Mouse (Mus musculus) forebrain, embryonic 13.5 days (tissue): ENCODE measurements around the gene Akna. TPM values are rescaled to one million over a fixed set of nuclear protein-coding genes. Genes with fewer than 3 reads are reported as not detected.

Experiments
- ATAC-seq: fragments of 200-750 bp; cut with Nextera tagmentation; 2 replicates; pipeline ENCODE4 v1.8.0; 2017
- H3K27ac ChIP-seq: fragments of 300-500 bp; sonication (generic); 2 replicates; pipeline ENCODE4 v1.5.1; 2015; ENCODE audit warnings: inconsistent platforms, mild to moderate bottlenecking, moderate library complexity
- H3K27me3 ChIP-seq: fragments of 300-500 bp; sonication (generic); 2 replicates; pipeline ENCODE4 v1.6.1; 2015; ENCODE audit warnings: mild to moderate bottlenecking, inconsistent platforms
- H3K36me3 ChIP-seq: fragments of 300-500 bp; sonication (generic); 2 replicates; pipeline ENCODE4 v1.6.1; 2015; ENCODE audit warnings: mild to moderate bottlenecking, inconsistent platforms; ENCODE audit not compliant: poor library complexity, severe bottlenecking
- H3K4me1 ChIP-seq: fragments of 300-500 bp; sonication (generic); 2 replicates; pipeline ENCODE4 v1.6.1; 2015; ENCODE audit warnings: inconsistent platforms
- H3K4me2 ChIP-seq: fragments of 300-500 bp; sonication (generic); 2 replicates; pipeline ENCODE4 v1.6.1; 2015; ENCODE audit warnings: inconsistent platforms, mild to moderate bottlenecking, moderate library complexity
- H3K4me3 ChIP-seq: fragments of 300-500 bp; sonication (generic); 2 replicates; pipeline ENCODE4 v1.5.1; 2015; ENCODE audit warnings: mild to moderate bottlenecking, inconsistent platforms
- H3K9ac ChIP-seq: fragments of 300-500 bp; sonication (generic); 2 replicates; pipeline ENCODE4 v1.6.1; 2015; ENCODE audit warnings: mild to moderate bottlenecking, inconsistent platforms
- H3K9me3 ChIP-seq: fragments of 300-500 bp; sonication (generic); replicated peaks from 2 replicates; pipeline ENCODE4 v1.6.1; 2016; ENCODE audit warnings: inconsistent platforms
- WGBS: fragments of 180-500 bp; shearing (Covaris S2); methylation state at CpG from one replicate; pipeline ENCODE4 v1.1.7; 2015; 5-methylcytosine and 5-hydroxymethylcytosine counted together
- polyA plus RNA-seq: library from polyadenylated mRNA; unstranded; fragments of >200 nt; fragmentation: Nextera tagmentation; extraction: Ambion mirVana; gene quantifications from 2 replicates; pipeline ENCODE4 v1.2.1, GENCODE M21; 2015

The Akna gene
- polyA plus RNA-seq, 1 experiment from 2014 or later, result 23.1 TPM

GRCm38 (mm10) chr4:63430357-63430756 lies 27.2 kb upstream of the Akna start:
- Histone ChIP-seq H3K9ac (no peak overlapping the region), H3K4me1 (no peaks in the 10 kb centered on the region), H3K4me2 (no peak overlapping the region), H3K4me3 (no peak overlapping the region), H3K9me3 (no peaks in the 10 kb centered on the region), H3K27me3 (no peaks in the 10 kb centered on the region), H3K36me3 (peaks cover 17% of the 10 kb centered on the region), H3K27ac (no peak overlapping the region)
- no peak for ATAC-seq
- 51% methylated on average over 3 of the region's 3 CpGs for WGBS

GRCm38 (mm10) chr4:63426308-63426707 lies 23.2 kb upstream of the Akna start:
- Histone ChIP-seq H3K4me2 (no peak overlapping the region), H3K9me3 (no peaks in the 10 kb centered on the region), H3K27me3 (no peaks in the 10 kb centered on the region), H3K36me3 (0 out of 2 replicates have a peak, but pooled peaks cover under 1% of the 10 kb centered on the region), H3K27ac (no peak overlapping the region), H3K4me1 (no peaks in the 10 kb centered on the region), H3K4me3 (no peak overlapping the region), H3K9ac (no peak overlapping the region)
- no peak for ATAC-seq
- WGBS, result 78% methylated on average over 8 of the region's 8 CpGs

GRCm38 (mm10) chr4:63423811-63424210 lies 20.7 kb upstream of the Akna start:
- H3K4me1 ChIP-seq, result peaks cover 7% of the 10 kb centered on the region; the same call in 1 of the 2 replicates
- no peak for ATAC-seq
- H3K36me3 ChIP-seq, result no peaks in the 10 kb centered on the region
- H3K9ac ChIP-seq, result no peak overlapping the region
- no peak overlapping the region for H3K4me2 ChIP-seq
- no peak overlapping the region for H3K4me3 ChIP-seq
- no peaks in the 10 kb centered on the region for H3K27me3 ChIP-seq
- 33% methylated on average over 5 of the region's 5 CpGs for WGBS
- H3K27ac ChIP-seq, result no peak overlapping the region
- no peaks in the 10 kb centered on the region for H3K9me3 ChIP-seq

- no peak overlapping the region for H3K9ac ChIP-seq
- H3K27me3 ChIP-seq, result no peaks in the 10 kb centered on the region
- H3K36me3 ChIP-seq, result no peaks in the 10 kb centered on the region
- H3K4me2 ChIP-seq, result no peak overlapping the region
- 65% methylated on average over 1 of the region's 1 CpGs for WGBS
- no peaks in the 10 kb centered on the region for H3K9me3 ChIP-seq
- peaks cover 7% of the 10 kb centered on the region; the same call in 1 of the 2 replicates for H3K4me1 ChIP-seq
- no peak for ATAC-seq
- no peak overlapping the region for H3K4me3 ChIP-seq
- no peak overlapping the region for H3K27ac ChIP-seq
Measured at GRCm38 (mm10) chr4:63423231-63423630, 20.1 kb upstream of the Akna start.

GRCm38 (mm10) chr4:63420143-63420920 lies 17.2 kb upstream of the Akna start:
- Histone ChIP-seq H3K9me3 (no peaks in the 10 kb centered on the region), H3K27me3 (no peaks in the 10 kb centered on the region), H3K4me2 (no peak overlapping the region), H3K9ac (no peak overlapping the region), H3K4me1 (peaks cover 20% of the 10 kb centered on the region; the same call in 1 of the 2 replicates), H3K36me3 (peaks cover 4% of the 10 kb centered on the region; the same call in 1 of the 2 replicates), H3K4me3 (no peak overlapping the region), H3K27ac (no peak overlapping the region)
- 54% methylated on average over 14 of the region's 14 CpGs for WGBS
- ATAC-seq, result no peak

GRCm38 (mm10) chr4:63418270-63418669 lies 15.1 kb upstream of the Akna start:
- no peaks in the 10 kb centered on the region for H3K9me3 ChIP-seq
- H3K27ac ChIP-seq, result no peak overlapping the region
- H3K4me1 ChIP-seq, result peaks cover 20% of the 10 kb centered on the region; the same call in 1 of the 2 replicates
- H3K9ac ChIP-seq, result no peak overlapping the region
- no peak overlapping the region for H3K4me2 ChIP-seq
- 83% methylated on average over 10 of the region's 11 CpGs for WGBS
- H3K27me3 ChIP-seq, result no peaks in the 10 kb centered on the region
- ATAC-seq, result no peak
- no peak overlapping the region for H3K4me3 ChIP-seq
- H3K36me3 ChIP-seq, result peaks cover 6% of the 10 kb centered on the region; the same call in 1 of the 2 replicates

- Histone ChIP-seq H3K27me3 (no peaks in the 10 kb centered on the region), H3K4me3 (no peak overlapping the region), H3K9ac (0 out of 2 replicates have a peak overlapping the region, but pooled peaks have one; percentile 30), H3K9me3 (no peaks in the 10 kb centered on the region), H3K4me1 (peaks cover 20% of the 10 kb centered on the region; the same call in 1 of the 2 replicates), H3K27ac (no peak overlapping the region), H3K36me3 (peaks cover 6% of the 10 kb centered on the region; the same call in 1 of the 2 replicates), H3K4me2 (0 out of 2 replicates have a peak overlapping the region, but pooled peaks have one; percentile 5)
- peak; percentile 78 for ATAC-seq
- 17% methylated on average over 9 of the region's 9 CpGs for WGBS
Measured at GRCm38 (mm10) chr4:63417318-63417957, 14.3 kb upstream of the Akna start.

- no peak overlapping the region for H3K4me2 ChIP-seq
- no peak for ATAC-seq
- H3K9ac ChIP-seq, result no peak overlapping the region
- H3K27ac ChIP-seq, result no peak overlapping the region
- WGBS, result 85% methylated on average over 5 of the region's 5 CpGs
- H3K36me3 ChIP-seq, result peaks cover 6% of the 10 kb centered on the region; the same call in 1 of the 2 replicates
- H3K9me3 ChIP-seq, result no peaks in the 10 kb centered on the region
- no peak overlapping the region for H3K4me3 ChIP-seq
- no peaks in the 10 kb centered on the region for H3K27me3 ChIP-seq
- peaks cover 14% of the 10 kb centered on the region; the same call in 1 of the 2 replicates for H3K4me1 ChIP-seq
Measured at GRCm38 (mm10) chr4:63414951-63415350, 11.8 kb upstream of the Akna start.

- Histone ChIP-seq H3K36me3 (peaks cover 6% of the 10 kb centered on the region; the same call in 1 of the 2 replicates), H3K27ac (no peak overlapping the region), H3K4me2 (peak overlapping the region; percentile 86), H3K27me3 (no peaks in the 10 kb centered on the region), H3K4me1 (peaks cover 34% of the 10 kb centered on the region), H3K9me3 (no peaks in the 10 kb centered on the region), H3K4me3 (no peak overlapping the region), H3K9ac (no peak overlapping the region)
- WGBS, result 66% methylated on average over 5 of the region's 5 CpGs
- no peak for ATAC-seq
Measured at GRCm38 (mm10) chr4:63411222-63411621, 8.1 kb upstream of the Akna start.

GRCm38 (mm10) chr4:63410583-63410934 lies 7.4 kb upstream of the Akna start:
- H3K4me2 ChIP-seq, result peak overlapping the region; percentile 86
- peaks cover 4% of the 10 kb centered on the region; the same call in 1 of the 2 replicates for H3K36me3 ChIP-seq
- H3K4me1 ChIP-seq, result peaks cover 41% of the 10 kb centered on the region
- peak overlapping the region; percentile 76 for H3K27ac ChIP-seq
- H3K27me3 ChIP-seq, result no peaks in the 10 kb centered on the region
- peak; percentile 91 for ATAC-seq
- H3K9me3 ChIP-seq, result no peaks in the 10 kb centered on the region
- H3K9ac ChIP-seq, result peak overlapping the region; percentile 70
- H3K4me3 ChIP-seq, result peak overlapping the region; percentile 57
- WGBS, result under 1% methylated on average over 19 of the region's 19 CpGs

- no peaks in the 10 kb centered on the region for H3K9me3 ChIP-seq
- H3K27ac ChIP-seq, result peak overlapping the region; percentile 76
- H3K4me2 ChIP-seq, result peak overlapping the region; percentile 86
- H3K27me3 ChIP-seq, result no peaks in the 10 kb centered on the region
- no peaks in the 10 kb centered on the region for H3K36me3 ChIP-seq
- under 1% methylated on average over 39 of the region's 39 CpGs for WGBS
- peak; percentile 77 for ATAC-seq
- H3K9ac ChIP-seq, result peak overlapping the region; percentile 70
- H3K4me3 ChIP-seq, result peak overlapping the region; percentile 57
- peaks cover 46% of the 10 kb centered on the region for H3K4me1 ChIP-seq
Measured at GRCm38 (mm10) chr4:63409908-63410582, 6.9 kb upstream of the Akna start.
